Mouse (Mus musculus): ENCODE data around the gene Ift88.
A peak's percentile ranks its signal among the peaks of the same experiment; 100 is the strongest.

The Ift88 gene

DNA sequence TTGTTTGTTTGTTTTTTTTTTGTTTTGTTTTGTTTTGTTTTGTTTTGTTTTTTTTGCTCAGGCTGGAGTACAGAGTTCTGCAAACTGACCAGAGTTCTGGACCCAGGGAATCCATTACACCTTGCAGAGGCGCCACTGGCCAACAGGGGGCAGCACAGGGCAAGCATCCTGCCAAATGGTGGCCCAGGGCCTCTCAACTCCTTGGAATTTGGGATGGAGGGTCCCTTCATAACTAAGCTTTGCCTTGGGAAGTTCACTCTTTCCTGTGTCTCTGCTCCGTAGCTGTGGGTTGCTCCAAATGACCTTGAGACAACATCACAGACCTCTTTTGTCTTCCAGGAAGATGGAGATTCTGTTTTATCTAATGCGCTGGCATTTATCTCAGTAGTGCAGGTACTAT lies 109.4 kb downstream of the Ift88 start:
- peak in 1 of 2 experiments; percentile 40 for DNase-seq (ENCODE audit: low spot score in 2 of 2)

GRCm38 (mm10) chr14:57533841-57534240 lies 110.0 kb downstream of the Ift88 start:
- no peak for DNase-seq (ENCODE audit: low spot score in 2 of 2)

- DNase-seq (ENCODE audit: low spot score in 2 of 2) = no peak
Observed at GRCm38 (mm10) chr14:57534346-57534745, 110.5 kb downstream of the Ift88 start.

GRCm38 (mm10) chr14:57534961-57535360 lies 111.1 kb downstream of the Ift88 start:
- DNase-seq (ENCODE audit: low spot score in 2 of 2) = no peak

DNA sequence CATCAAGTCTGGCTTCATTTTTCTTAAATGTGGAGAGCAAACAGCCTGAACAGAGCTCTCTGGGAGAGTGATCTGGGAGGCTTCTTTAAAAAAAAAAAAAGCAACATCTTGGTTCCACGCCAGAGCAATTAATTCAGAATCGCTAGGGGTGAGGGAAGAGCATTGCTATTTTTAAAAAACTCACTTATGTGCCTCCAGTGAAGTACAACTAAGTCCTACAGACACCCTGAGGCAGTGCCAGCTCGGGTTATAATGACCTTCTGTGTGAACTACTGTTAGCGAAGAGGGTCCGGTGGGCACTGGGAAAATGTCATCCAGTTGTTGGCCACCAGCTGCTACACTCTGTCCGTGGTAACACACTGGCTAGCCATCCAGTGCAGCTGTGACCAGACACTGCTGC lies 111.8 kb downstream of the Ift88 start:
- DNase-seq (ENCODE audit: low spot score in 2 of 2) = no peak

- no peak for DNase-seq (ENCODE audit: low spot score in 2 of 2)
Observed at GRCm38 (mm10) chr14:57536820-57537219, 113.0 kb downstream of the Ift88 start.

- DNase-seq (ENCODE audit: low spot score in 2 of 2) = no peak
Observed at GRCm38 (mm10) chr14:57537261-57538015, 113.6 kb downstream of the Ift88 start.

GRCm38 (mm10) chr14:57540683-57541082 lies 116.8 kb downstream of the Ift88 start:
- no peak for DNase-seq (ENCODE audit: low spot score in 2 of 2)

DNA sequence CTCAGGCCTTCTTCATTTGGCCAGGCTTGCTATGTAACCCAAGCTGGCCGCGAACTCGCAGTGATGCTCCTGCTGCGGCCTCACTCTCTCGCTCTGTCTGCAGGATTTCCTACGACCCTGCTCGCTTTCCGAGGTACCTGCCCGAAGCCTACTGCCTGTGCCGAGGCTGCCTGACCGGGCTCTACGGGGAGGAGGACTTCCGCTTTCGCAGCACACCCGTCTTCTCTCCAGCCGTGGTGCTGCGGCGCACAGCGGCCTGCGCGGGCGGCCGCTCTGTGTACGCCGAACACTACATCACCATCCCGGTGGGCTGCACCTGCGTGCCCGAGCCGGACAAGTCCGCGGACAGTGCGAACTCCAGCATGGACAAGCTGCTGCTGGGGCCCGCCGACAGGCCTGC lies 118.4 kb downstream of the Ift88 start:
- peak in 1 of 2 experiments; percentile 14 for DNase-seq (ENCODE audit: low spot score in 2 of 2)

DNA sequence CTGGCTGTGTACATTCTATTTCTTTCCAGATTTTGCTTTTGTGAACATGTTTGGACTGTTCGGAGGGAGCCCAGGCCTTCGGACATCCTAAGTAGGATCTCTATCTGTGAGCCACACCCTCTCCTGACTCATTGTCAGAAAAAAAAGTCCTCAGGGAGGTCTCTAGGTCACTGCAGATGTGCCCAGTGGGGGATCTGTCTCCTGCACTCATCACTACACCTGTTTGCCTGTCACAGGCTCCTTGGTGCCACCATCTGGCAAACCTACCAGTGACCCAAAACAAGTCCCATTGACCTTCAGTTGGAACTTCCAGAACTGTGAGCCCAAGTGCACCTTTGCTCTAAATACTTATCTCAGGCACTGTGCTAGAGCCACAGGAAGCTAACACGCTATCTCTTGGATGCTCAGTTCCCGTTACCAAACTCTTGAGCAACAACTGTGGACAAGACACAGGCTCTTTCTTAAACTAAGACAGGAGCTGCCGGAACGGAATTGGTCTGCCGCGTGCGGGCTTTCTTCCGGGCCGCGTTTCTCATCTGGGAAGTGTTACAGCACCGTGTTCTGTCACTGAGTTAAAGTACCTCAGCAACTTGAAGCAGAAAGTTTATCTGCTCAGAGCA lies 119.7 kb downstream of the Ift88 start:
- no peak for DNase-seq (ENCODE audit: low spot score in 2 of 2)

DNA sequence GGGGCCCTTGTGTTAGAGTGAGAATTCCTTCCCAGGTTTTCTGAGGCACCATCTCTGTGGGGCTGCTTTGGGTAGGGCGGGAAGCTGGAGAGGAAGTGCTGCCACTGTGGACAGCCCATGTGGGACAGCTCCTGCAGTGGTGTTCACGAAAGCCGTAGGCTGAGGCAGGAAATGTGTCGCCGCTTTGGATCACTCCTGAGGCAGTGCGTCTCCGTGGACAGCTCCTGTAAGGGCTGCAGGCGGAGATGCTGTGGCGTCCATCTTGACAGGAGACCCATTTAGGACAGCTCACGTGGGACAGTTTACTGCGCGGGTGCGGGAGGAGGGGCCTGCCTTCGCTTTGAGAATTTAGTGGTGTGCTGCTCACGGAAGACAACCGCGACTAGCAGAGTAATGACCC lies 121.7 kb downstream of the Ift88 start:
- no peak for DNase-seq (ENCODE audit: low spot score in 2 of 2)

GRCm38 (mm10) chr14:57546131-57546530 lies 122.3 kb downstream of the Ift88 start:
- no peak for DNase-seq (ENCODE audit: low spot score in 2 of 2)

- no peak for DNase-seq (ENCODE audit: low spot score in 2 of 2)
Observed at GRCm38 (mm10) chr14:57546557-57547021, 122.7 kb downstream of the Ift88 start.

DNA sequence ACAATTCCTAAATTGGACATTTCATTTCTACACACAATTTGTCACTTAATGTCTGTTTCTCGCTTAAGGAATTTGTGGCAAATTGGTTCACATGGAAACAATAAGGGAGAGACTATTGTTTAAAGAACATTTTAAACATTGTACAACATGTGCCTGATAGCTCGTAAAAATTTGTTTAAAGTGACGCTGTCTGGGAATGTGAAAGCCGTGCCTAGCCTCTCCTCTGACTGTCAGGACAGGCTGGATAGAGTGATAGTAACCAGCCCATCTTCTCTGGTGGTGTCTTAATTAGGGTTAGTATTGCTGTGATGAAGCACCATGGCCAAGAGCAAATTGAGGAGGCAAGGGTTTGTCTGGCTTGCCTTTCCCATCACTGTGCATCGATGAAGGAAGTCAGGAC lies 123.2 kb downstream of the Ift88 start:
- DNase-seq (ENCODE audit: low spot score in 2 of 2) = no peak

DNA sequence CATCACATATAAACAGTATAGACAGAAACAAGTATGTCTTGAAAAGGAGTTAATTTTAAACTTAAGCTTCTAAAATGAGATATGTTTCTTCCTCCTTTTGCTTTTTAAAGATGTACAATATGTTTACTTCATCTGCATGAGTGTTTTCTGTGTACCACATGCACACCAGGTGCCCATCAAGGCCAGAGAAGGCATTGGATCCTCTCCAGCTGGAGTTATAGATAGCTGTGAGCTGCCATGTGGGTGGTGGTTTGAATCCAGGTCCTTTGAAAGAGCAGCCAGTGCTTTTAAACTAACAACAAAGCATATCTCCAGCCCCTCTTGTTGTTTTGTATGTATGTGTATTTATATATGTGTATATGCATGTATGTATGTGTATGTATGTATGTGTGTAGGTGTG lies 129.1 kb downstream of the Ift88 start:
- no peak for DNase-seq (ENCODE audit: low spot score in 2 of 2)

GRCm38 (mm10) chr14:57554434-57554833 lies 130.6 kb downstream of the Ift88 start:
- no peak for DNase-seq (ENCODE audit: low spot score in 2 of 2)

DNA sequence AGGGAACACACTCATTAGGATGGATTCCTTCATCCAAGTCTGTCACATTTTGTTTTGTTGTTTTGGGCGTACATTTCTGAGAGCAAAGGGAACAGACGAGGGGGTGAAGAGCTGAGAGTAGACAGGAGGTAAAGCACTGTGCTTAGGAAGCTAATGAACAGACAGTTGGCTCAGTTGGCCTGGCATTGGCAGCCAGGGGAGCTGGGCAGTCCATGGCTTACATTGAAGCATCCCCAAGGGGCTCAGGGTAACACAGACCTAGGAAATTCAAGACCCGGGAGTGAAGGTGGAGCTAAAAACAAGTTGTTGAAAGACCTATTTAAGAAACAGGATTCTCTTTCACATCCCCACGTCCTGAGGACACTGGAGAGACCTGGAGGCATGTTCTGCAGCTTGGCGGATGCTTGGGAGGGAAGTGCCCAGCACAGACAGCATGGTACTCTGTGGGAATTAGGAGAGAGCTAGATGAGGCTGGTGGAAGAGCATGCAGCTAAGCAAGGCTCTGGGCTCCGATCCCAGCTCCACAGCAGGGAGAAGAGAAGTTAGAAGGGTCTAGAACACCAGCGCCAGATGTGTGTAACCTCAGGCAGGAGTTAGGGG lies 131.7 kb downstream of the Ift88 start:
- no peak for DNase-seq (ENCODE audit: low spot score in 2 of 2)

- DNase-seq (ENCODE audit: low spot score in 2 of 2) = no peak
Observed at GRCm38 (mm10) chr14:57556922-57557321, 133.1 kb downstream of the Ift88 start.

DNA sequence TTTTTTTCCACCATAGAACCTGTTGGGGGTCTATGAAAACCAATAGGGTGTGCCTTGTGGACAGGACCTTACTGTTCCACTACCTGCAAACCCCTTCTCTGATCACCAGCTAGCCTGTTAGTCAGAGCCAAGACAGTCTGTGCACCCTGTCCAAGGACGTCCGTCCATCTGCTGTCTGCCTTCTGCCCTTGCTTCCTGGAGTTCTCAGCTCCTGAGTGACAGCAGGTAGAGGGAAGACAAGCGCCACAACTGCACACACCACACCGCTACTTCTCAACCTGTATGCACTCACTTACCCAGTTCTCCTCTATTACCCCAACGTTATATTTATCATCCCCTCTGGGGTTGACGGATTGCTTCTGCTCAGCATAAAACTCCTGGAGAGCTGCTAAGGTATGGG lies 141.8 kb downstream of the Ift88 start:
- DNase-seq (ENCODE audit: low spot score in 2 of 2) = no peak
